Mouse (Mus musculus) CH12.LX (cell line): ENCODE data around the gene Agtr1a. TPM values are rescaled to one million over a fixed set of nuclear protein-coding genes. Genes with fewer than 3 reads are reported as not detected.

Experiments
- DNase-seq: peaks from one replicate; pipeline ENCODE4 v3.0.0-alpha.2; 2013; ENCODE audit errors: extremely low read depth
- H3K27ac ChIP-seq: 2 replicates; pipeline ENCODE4 v1.5.1; 2012; ENCODE audit warnings: low read depth, mild to moderate bottlenecking, control low read depth, moderate library complexity; ENCODE audit not compliant: insufficient read depth
- H3K27me3 ChIP-seq: replicated peaks from 2 replicates; pipeline ENCODE3; 2012; ENCODE audit warnings: inconsistent platforms
- H3K36me3 ChIP-seq, 2 experiments: replicated peaks in 1 of 2; 2 replicates each; pipeline versions ENCODE3 to v1.6.1; 2012; ENCODE audit warnings: inconsistent platforms in 1 of 2, low read length in 1 of 2, mild to moderate bottlenecking in 1 of 2, mixed read lengths in 1 of 2, moderate library complexity in 1 of 2; ENCODE audit not compliant: control insufficient read depth in 1 of 2, insufficient read depth in 1 of 2
- H3K4me1 ChIP-seq, 2 experiments: 2 replicates each; pipeline ENCODE4 v1.6.1; 2012; ENCODE audit warnings: inconsistent platforms in 1 of 2, moderate library complexity in 1 of 2; ENCODE audit not compliant: insufficient read depth in 2 of 2, control insufficient read depth in 1 of 2
- H3K4me2 ChIP-seq: 2 replicates; pipeline ENCODE4 v1.6.1; 2012; ENCODE audit warnings: low read depth, mild to moderate bottlenecking, control low read depth; ENCODE audit not compliant: poor library complexity, insufficient read depth, severe bottlenecking
- H3K4me3 ChIP-seq, 3 experiments: fragments of 150-350 bp in 1 of 3; sonication (generic) in 1 of 3; replicated peaks in 1 of 3; 2 replicates each; pipeline versions ENCODE3 to v1.5.1; 2011 to 2012; ENCODE audit warnings: low read depth in 2 of 3, low read length in 2 of 3, mild to moderate bottlenecking in 2 of 3, moderate library complexity in 2 of 3, control low read depth in 1 of 3, improper control_type of control experiment in 1 of 3, inconsistent platforms in 1 of 3, mixed read lengths in 1 of 3; ENCODE audit not compliant: poor library complexity in 1 of 3
- H3K79me2 ChIP-seq: replicated peaks from 2 replicates; pipeline ENCODE4 v1.6.1; 2012; ENCODE audit warnings: mild to moderate bottlenecking, moderate library complexity; ENCODE audit not compliant: control insufficient read depth, poor library complexity, insufficient read depth, severe bottlenecking; ENCODE audit errors: extremely low read depth
- H3K9ac ChIP-seq: 2 replicates; pipeline ENCODE4 v1.6.1; 2012; ENCODE audit warnings: low read depth, mild to moderate bottlenecking, control low read depth, moderate library complexity; ENCODE audit not compliant: insufficient read depth
- H3K9me3 ChIP-seq: replicated peaks from 2 replicates; pipeline ENCODE3; 2012; ENCODE audit warnings: low read length, inconsistent platforms, mixed read lengths
- CHD2 ChIP-seq: IDR thresholded peaks from 2 replicates; pipeline ENCODE4 v1.6.1; 2011; ENCODE audit warnings: low read length, improper control_type of control experiment
- CTCF ChIP-seq, 2 experiments: IDR thresholded peaks in 1 of 2; conservative IDR thresholded peaks in 1 of 2; 2 replicates each; pipeline ENCODE4 v1.5.1; 2011 to 2012; ENCODE audit warnings: low read depth in 2 of 2, low read length in 2 of 2, improper control_type of control experiment in 1 of 2, inconsistent platforms in 1 of 2, mild to moderate bottlenecking in 1 of 2, moderate library complexity in 1 of 2
- ELF1 ChIP-seq: IDR thresholded peaks from 2 replicates; pipeline ENCODE4 v1.6.1; 2014; ENCODE audit warnings: low read depth, mild to moderate bottlenecking, inconsistent platforms, low read length, improper control_type of control experiment
- EP300 ChIP-seq: IDR thresholded peaks from 2 replicates; pipeline ENCODE4 v1.6.1; 2011; ENCODE audit warnings: low read length, improper control_type of control experiment
- ETS1 ChIP-seq: conservative IDR thresholded peaks from 2 replicates; pipeline ENCODE4 v1.6.1; 2012; ENCODE audit warnings: low read depth, mild to moderate bottlenecking, inconsistent platforms, low read length, improper control_type of control experiment, moderate library complexity
- GABPA ChIP-seq: IDR thresholded peaks from 2 replicates; pipeline ENCODE4 v1.6.1; 2012; ENCODE audit warnings: low read depth, low read length, improper control_type of control experiment, inconsistent platforms; ENCODE audit not compliant: insufficient replicate concordance
- IRF4 ChIP-seq: IDR thresholded peaks from 2 replicates; pipeline ENCODE4 v1.6.1; 2014; ENCODE audit warnings: low read depth, mild to moderate bottlenecking, inconsistent platforms, low read length, improper control_type of control experiment
- JUN ChIP-seq: IDR thresholded peaks from 2 replicates; pipeline ENCODE4 v1.6.1; 2011; ENCODE audit warnings: low read depth, mild to moderate bottlenecking, low read length, improper control_type of control experiment, moderate library complexity; ENCODE audit not compliant: insufficient read depth
- JUND ChIP-seq: conservative IDR thresholded peaks from 2 replicates; pipeline ENCODE4 v1.6.1; 2011; ENCODE audit warnings: low read depth, low read length, improper control_type of control experiment
- MAFK ChIP-seq: IDR thresholded peaks from 2 replicates; pipeline ENCODE4 v1.6.1; 2011; ENCODE audit warnings: low read length, improper control_type of control experiment; ENCODE audit not compliant: insufficient replicate concordance
- MAX ChIP-seq: IDR thresholded peaks from 2 replicates; pipeline ENCODE4 v1.6.1; 2011; ENCODE audit warnings: low read length, improper control_type of control experiment
- MAZ ChIP-seq: IDR thresholded peaks from 2 replicates; pipeline ENCODE4 v1.6.1; 2012; ENCODE audit warnings: low read depth, mild to moderate bottlenecking, inconsistent platforms, low read length, improper control_type of control experiment, moderate library complexity
- MEF2A ChIP-seq: IDR thresholded peaks from 2 replicates; pipeline ENCODE4 v1.6.1; 2014; ENCODE audit warnings: low read depth, mild to moderate bottlenecking, inconsistent platforms, low read length, improper control_type of control experiment, borderline replicate concordance
- MXI1 ChIP-seq: IDR thresholded peaks from 2 replicates; pipeline ENCODE4 v1.6.1; 2011; ENCODE audit warnings: mild to moderate bottlenecking, low read depth, low read length, improper control_type of control experiment
- MYC ChIP-seq: IDR thresholded peaks from 2 replicates; pipeline ENCODE4 v1.6.1; 2011; ENCODE audit warnings: low read depth, mild to moderate bottlenecking, improper control_type of control experiment, low read length
- NELFE ChIP-seq: IDR thresholded peaks from 2 replicates; pipeline ENCODE4 v1.6.1; 2011; ENCODE audit warnings: low read depth, low read length, improper control_type of control experiment
- POLR2AphosphoS2 ChIP-seq: IDR thresholded peaks from 2 replicates; pipeline ENCODE4 v1.6.1; 2011; ENCODE audit warnings: low read depth, low read length, improper control_type of control experiment
- SMC3 ChIP-seq: IDR thresholded peaks from 2 replicates; pipeline ENCODE4 v1.6.1; 2011; ENCODE audit warnings: low read depth, low read length, improper control_type of control experiment
- TCF12 ChIP-seq: IDR thresholded peaks from 2 replicates; pipeline ENCODE4 v1.6.1; 2014; ENCODE audit warnings: low read depth, mild to moderate bottlenecking, inconsistent platforms, low read length, improper control_type of control experiment
- USF2 ChIP-seq: conservative IDR thresholded peaks from 2 replicates; pipeline ENCODE4 v1.6.1; 2011; ENCODE audit warnings: low read depth, low read length, improper control_type of control experiment
- ZKSCAN1 ChIP-seq: IDR thresholded peaks from 2 replicates; pipeline ENCODE4 v1.6.1; 2012; ENCODE audit warnings: low read depth, inconsistent platforms, low read length, improper control_type of control experiment, borderline replicate concordance
- ZNF384 ChIP-seq: IDR thresholded peaks from 2 replicates; pipeline ENCODE4 v1.6.1; 2012; ENCODE audit warnings: low read depth, low read length, improper control_type of control experiment, inconsistent platforms
- dilution Hi-C: fragments of 300-500 bp; cut with MboI; formaldehyde crosslinking; loops from 2 replicates; pipeline ENCODE4 v1.14.3; 2020; ENCODE audit warnings: low sequenced_read_pairs; ENCODE audit not compliant: extremely low pct_unique_long_range_greater_than_20kb, extremely low pct_ligation_motif_present
- in situ Hi-C: fragments of 300-500 bp; cut with MboI; formaldehyde crosslinking; loops from 3 replicates; pipeline ENCODE4 v1.14.3; 2019; ENCODE audit warnings: low sequenced_read_pairs, low pct_ligation_motif_present, low pct_unique_long_range_greater_than_20kb, mixed read lengths
- polyA plus RNA-seq: library from polyadenylated mRNA; unstranded; fragments of >175 nt; gene quantifications from 2 replicates; pipeline ENCODE4 v1.2.1, GENCODE M21; 2012; ENCODE audit warnings: low read depth; ENCODE audit not compliant: insufficient read length
- total RNA-seq, 2 experiments: library from RNA; depleted of rRNA; stranded (reverse); fragments of 300-350 nt in 1 of 2; fragments of >200 nt in 1 of 2; gene quantifications; 2 replicates each; pipeline ENCODE4 v1.2.3; 2012 to 2014

The Agtr1a gene
- total and polyA plus RNA-seq, 3 experiments: not detected

- TF ChIP-seq POLR2AphosphoS2 (no peak), MEF2A (no peak), MAX (no peak), ETS1 (no peak), MAFK (no peak), TCF12 (no peak), CTCF (conservative IDR thresholded peaks at IDR 0.05 in 1 of 2, IDR thresholded peaks at IDR 0.05 in 1 of 2; ENCODE audit: low read depth in 2 of 2, low read length in 2 of 2) (no peak), CHD2 (no peak), JUN (no peak), SMC3 (no peak), JUND (no peak), EP300 (no peak), ZNF384 (no peak), MXI1 (no peak)
- H3K4me2 ChIP-seq: no peak overlapping the region
- H3K9me3 ChIP-seq: no peaks in the 10 kb centered on the region
- in situ Hi-C loops: no loop called here
- H3K79me2 ChIP-seq: no peaks in the 10 kb centered on the region
- no peaks in the 10 kb centered on the region for H3K27me3 ChIP-seq
- dilution Hi-C loops: no loop called here
- no peak overlapping the region for H3K4me3 ChIP-seq
- peaks cover 2 to 4% of the 10 kb centered on the region in 2 experiments; a peak in 2 of 4 replicates for H3K4me1 ChIP-seq
- H3K27ac ChIP-seq: no peak overlapping the region
- H3K9ac ChIP-seq: no peak overlapping the region
- no peak for DNase-seq
- H3K36me3 ChIP-seq: no peaks in the 10 kb centered on the region
Observed at GRCm38 (mm10) chr13:30378868-30379267, 42.6 kb downstream of the Agtr1a start.

- TF ChIP-seq CHD2 (no peak), MYC (no peak), IRF4 (no peak), USF2 (no peak), GABPA (no peak), ETS1 (no peak), NELFE (no peak), MAFK (no peak), ZKSCAN1 (no peak), MAZ (no peak), ELF1 (no peak), ZNF384 (no peak)
- TF ChIP-seq, all 38 proteins: peak for 0
- no peaks in the 10 kb centered on the region for H3K36me3 ChIP-seq
- dilution Hi-C loops (no loop called here), in situ Hi-C loops (loop anchor here (10.0 kb wide), 1 partner anchor 140 kb away; no protein-coding TSS in a partner anchor)
- no peak overlapping the region for H3K27ac ChIP-seq
- no peak overlapping the region for H3K4me2 ChIP-seq
- H3K9ac ChIP-seq: no peak overlapping the region
- no peak overlapping the region for H3K4me3 ChIP-seq
- H3K4me1 ChIP-seq: peaks cover 5 to 19% of the 10 kb centered on the region in 2 experiments; a peak in 3 of 4 replicates
- no peaks in the 10 kb centered on the region for H3K79me2 ChIP-seq
- no peaks in the 10 kb centered on the region for H3K27me3 ChIP-seq
- H3K9me3 ChIP-seq: no peaks in the 10 kb centered on the region
- DNase-seq: no peak
Observed at GRCm38 (mm10) chr13:30385183-30385582, 48.9 kb downstream of the Agtr1a start.
